Mouse (Mus musculus): ENCODE measurements at regions not wholly inside any gene's neighbourhood (a gene's known extent, or its start where the extent isn't known, plus 50 kb on each side); places are given as distances from the start of the nearest gene placed in this dataset.
"Not testable (repeated sequence)": the region's sequence is repeated elsewhere in the genome, so short reads cannot be mapped to it uniquely, and the experiment has no call there.

- DNase-seq (ENCODE audit: low read depth, low spot score) = no peak
- 20% methylated on average over 7 of the region's 7 CpGs for WGBS
These were observed 58.0 kb upstream of the Dmrta1 start for GRCm38 (mm10) chr4:89621260-89621659.

DNA sequence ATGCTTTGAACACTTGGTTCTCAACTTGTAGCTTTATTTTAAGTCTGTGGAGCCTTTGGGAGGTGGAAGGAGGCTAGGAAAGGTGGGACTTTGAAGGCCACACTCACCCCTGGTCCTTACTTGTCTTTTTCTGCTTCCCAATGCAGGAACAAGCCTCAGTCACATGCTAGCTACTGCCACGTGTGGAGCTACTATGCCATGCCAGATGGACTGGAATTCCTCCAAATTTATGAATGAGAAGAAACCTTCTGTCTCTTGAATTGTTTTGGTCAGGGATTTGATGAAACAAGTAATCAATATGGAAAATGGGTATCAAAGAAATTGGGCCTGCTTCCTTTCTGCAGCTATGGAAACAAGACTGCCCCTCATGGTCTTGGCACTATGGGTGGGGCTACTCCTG is 74.5 kb upstream of the Dmrta1 start:
- WGBS = 40% methylated on average over 1 of the region's 1 CpGs
- no peak for DNase-seq (ENCODE audit: low read depth, low spot score)

- DNase-seq (ENCODE audit: low read depth, low spot score) = no peak
- 10% methylated on average over 10 of the region's 10 CpGs for WGBS
These were observed 103.7 kb upstream of the Dmrta1 start for GRCm38 (mm10) chr4:89575529-89575928.

DNA sequence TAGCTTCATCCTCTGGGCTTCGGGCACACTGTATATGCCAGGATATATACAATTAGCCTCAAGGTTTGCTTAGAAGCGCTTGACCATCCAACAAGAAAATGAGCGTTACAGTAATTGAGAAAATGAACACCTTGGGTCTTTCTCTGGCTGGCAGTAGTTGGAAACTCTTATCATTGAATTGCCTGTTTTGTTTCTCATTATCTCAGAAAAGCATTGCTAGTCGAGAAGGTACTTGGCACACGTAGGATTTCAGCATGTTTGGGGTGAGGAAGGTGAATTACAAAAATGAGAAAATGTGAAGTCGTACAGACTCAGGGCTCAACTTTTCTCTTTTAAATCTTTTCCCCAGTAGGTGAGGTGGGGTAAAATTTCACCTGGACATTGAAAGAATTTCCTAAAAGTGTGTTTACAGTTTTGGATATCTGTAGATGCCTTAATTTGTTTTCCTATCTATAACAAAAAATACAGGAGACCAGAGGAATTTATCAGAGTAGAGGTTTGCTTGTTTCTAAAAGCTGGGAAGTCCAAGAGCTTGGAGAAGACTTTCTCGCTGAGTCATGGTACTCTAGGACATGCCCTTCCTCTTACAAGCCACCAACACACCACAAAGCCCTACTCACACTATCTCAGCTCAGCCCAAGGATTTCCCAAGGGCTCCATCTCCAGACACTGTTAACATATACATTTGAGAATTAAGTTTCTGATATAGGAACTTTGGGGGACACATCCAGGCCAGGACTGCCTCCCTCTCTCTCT is 124.3 kb upstream of the Dmrta1 start:
- no peak for DNase-seq (ENCODE audit: low read depth, low spot score)
- WGBS = 77% methylated on average over 7 of the region's 7 CpGs

- DNase-seq (ENCODE audit: low read depth, low spot score) = no peak
- WGBS = 68% methylated on average over 6 of the region's 6 CpGs
These were observed 126.7 kb upstream of the Dmrta1 start for GRCm38 (mm10) chr4:89552556-89552955.

- 64% methylated on average over 2 of the region's 2 CpGs for WGBS
- DNase-seq (ENCODE audit: low read depth, low spot score) = no peak
These were observed 128.7 kb upstream of the Dmrta1 start for GRCm38 (mm10) chr4:89550515-89550914.

- 7% methylated on average over 4 of the region's 4 CpGs for WGBS
- DNase-seq (ENCODE audit: low read depth, low spot score) = no peak
These were observed 146.8 kb upstream of the Dmrta1 start for GRCm38 (mm10) chr4:89532462-89532861.

- WGBS = 44% methylated on average over 5 of the region's 5 CpGs
- DNase-seq (ENCODE audit: low read depth, low spot score) = no peak
These were observed 149.0 kb upstream of the Dmrta1 start for GRCm38 (mm10) chr4:89530050-89530911.

- no peak for DNase-seq (ENCODE audit: low read depth, low spot score)
- WGBS = 49% methylated on average over 1 of the region's 1 CpGs
These were observed 151.3 kb upstream of the Dmrta1 start for GRCm38 (mm10) chr4:89527966-89528365.

DNA sequence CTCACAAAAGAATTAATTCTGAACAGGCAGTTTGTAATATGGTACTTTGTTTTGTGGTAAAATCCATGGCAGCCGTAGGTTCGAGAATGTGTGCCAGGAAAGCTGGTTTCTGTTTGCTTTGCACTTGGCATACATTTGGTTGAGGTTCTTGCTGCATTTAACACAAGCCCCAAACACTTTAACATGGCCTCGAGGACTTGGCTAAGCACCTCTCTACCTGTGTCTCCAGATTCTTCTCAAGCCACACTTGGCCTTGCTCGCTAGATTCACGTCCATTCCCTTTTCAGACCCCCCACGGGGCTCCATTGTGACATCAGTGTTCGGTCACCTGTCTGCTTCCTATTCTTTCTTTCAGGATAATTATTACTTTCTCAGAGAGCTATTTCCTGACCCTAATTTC is 151.9 kb upstream of the Dmrta1 start:
- DNase-seq (ENCODE audit: low read depth, low spot score) = no peak
- WGBS = 65% methylated on average over 7 of the region's 7 CpGs

- WGBS = 56% methylated on average over 4 of the region's 4 CpGs
- not testable (repeated sequence) for DNase-seq (ENCODE audit: low read depth, low spot score)
These were observed 153.7 kb upstream of the Dmrta1 start for GRCm38 (mm10) chr4:89525525-89525924.

DNA sequence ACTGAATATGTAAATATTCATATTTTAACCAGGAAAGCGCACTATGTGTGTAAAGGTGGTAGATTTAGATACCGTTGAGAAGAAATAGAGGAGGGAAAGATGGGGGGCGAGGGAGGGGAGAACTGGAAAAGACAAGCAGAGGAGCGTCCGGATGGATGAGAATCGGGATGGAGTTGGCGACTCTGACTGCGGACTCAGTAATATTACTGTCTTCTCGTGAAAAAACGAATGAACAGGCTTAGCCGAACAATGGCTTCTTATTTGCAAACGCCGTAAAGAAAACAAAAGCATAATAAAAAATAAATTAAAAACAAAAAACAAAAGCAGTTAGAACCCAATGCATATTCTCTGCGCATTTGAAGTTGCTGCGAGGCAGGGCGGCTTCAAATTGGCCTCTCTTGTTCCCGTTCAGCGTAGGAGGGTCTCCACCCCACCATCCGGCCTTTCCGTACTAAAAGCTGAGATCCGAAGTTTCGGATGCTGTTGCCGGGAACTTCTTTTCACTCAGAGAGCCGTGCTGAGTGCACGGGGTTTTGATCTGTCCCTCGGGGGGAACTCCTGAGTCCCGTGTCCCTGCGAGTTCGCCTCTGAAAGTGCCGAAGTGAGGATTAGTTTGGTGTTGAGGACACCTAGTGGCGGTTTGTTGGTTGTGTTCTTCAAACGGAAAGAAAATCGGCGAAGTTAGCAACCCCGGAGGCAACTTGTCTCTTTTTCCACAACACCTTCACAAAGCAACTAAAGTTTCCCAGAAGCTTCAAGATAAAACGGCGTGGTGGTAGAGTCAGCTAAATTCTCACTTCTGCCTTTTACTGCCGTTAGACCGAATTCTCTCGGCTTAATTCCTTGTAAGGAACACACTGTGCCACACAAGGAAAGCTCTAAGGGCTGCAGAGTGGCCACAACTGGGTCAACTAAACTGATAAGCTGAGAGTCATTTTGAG is 154.7 kb upstream of the Dmrta1 start:
- peak; percentile 71 for DNase-seq (ENCODE audit: low read depth, low spot score)
- WGBS = 5% methylated on average over 40 of the region's 40 CpGs

GRCm38 (mm10) chr4:89523423-89524259 is 155.6 kb upstream of the Dmrta1 start:
- DNase-seq (ENCODE audit: low read depth, low spot score) = no peak
- 37% methylated on average over 10 of the region's 10 CpGs for WGBS

DNA sequence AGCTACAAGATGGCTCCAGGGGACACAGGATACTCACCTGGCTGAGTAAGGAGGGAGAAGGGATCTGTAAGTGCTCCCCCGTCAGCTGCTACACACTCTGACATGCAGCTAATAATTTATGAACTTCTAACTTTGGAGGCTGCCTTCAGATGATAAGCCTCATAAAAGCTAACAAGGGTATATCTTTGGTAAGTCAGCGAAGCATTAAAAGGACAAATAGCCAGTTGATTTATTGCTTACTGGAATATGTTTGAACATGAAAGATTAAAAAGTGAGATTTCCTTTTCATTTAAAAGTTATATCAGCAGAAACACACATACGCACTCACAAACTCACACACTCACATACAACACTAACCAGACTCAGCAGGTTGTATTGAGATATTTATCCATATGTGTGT is 161.2 kb upstream of the Dmrta1 start:
- 71% methylated on average over 3 of the region's 3 CpGs for WGBS

GRCm38 (mm10) chr4:89515823-89516411 is 163.3 kb upstream of the Dmrta1 start:
- DNase-seq (ENCODE audit: low read depth, low spot score) = no peak
- 45% methylated on average over 7 of the region's 7 CpGs for WGBS

More for the DNA sequence above, 161.2 kb upstream of the Dmrta1 start:
- DNase-seq (ENCODE audit: low read depth, low spot score) = no peak

GRCm38 (mm10) chr4:89514981-89515380 is 164.3 kb upstream of the Dmrta1 start:
- WGBS = 76% methylated on average over 7 of the region's 7 CpGs
- DNase-seq (ENCODE audit: low read depth, low spot score) = no peak

DNA sequence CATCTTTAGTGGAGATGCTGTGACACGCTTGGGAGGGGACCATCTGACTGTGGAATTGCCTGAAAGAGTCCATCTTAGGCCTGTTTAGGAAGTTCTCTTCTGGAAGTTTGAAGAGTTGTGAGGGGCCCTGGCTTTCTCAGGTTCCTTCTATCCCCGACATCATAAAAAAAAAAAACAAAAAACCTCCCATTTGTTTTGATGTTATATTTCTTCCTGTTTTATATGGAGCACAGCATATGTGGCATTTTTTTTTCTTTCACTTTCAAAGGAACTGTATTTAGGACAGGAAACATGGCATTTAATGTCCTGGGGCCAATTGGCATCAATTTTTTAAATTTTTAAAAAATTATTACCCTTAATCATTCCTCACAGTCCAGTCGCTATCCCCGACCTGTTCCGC is 168.6 kb upstream of the Dmrta1 start:
- WGBS = 90% methylated on average over 5 of the region's 5 CpGs
- no peak for DNase-seq (ENCODE audit: low read depth, low spot score)

GRCm38 (mm10) chr4:89509655-89510391 is 169.4 kb upstream of the Dmrta1 start:
- no peak for DNase-seq (ENCODE audit: low read depth, low spot score)
- 87% methylated on average over 13 of the region's 13 CpGs for WGBS

All from large intestine, adult 2 months (tissue).